Mouse (Mus musculus) adipose tissue, adult 10 weeks (tissue): ENCODE measurements around the gene 1700008P02Rik. TPM values are rescaled to one million over a fixed set of nuclear protein-coding genes. Genes with fewer than 3 reads are reported as not detected.

Experiments
- polyA plus RNA-seq: library from polyadenylated mRNA; stranded (reverse); fragments of 350-450 nt; fragmentation: Illumina TruSeq; extraction: RNeasy Lipid Tissue Mini Kit (QIAGEN cat#74804); gene quantifications from one replicate; pipeline ENCODE4 v1.2.3, GENCODE M21; 2014; ENCODE audit warnings: low read depth, low replicate concordance

Gene 1700008P02Rik
- polyA plus RNA-seq, result 1.5 TPM

DNA sequence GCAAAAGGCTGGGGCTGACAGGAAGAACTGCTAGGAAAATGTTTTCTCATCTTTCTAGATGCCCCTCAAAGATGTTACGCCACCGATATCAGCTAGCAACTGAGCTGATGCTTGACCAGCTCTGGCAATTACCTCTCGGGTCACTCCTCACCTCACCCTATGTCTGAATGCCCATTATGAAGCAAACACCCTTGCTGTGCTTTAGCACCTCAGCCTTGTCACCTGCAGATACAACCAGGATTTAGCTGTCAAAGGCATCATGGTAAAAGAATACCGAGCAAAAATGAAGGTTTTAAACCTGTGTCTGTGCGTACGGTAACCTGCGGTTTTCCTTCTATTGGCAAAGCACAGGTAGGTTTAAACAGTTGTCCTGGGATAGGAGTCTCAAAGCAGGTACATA lies at the start of gene 1700008P02Rik:
Gene 1700008P02Rik (minus strand): TSS at position 101 of the 400 bp plus-strand sequence.

